Mouse (Mus musculus) testis, adult 2 months (tissue): ENCODE measurements at regions not wholly inside any gene's neighbourhood (a gene's known extent, or its start where the extent isn't known, plus 50 kb on each side); places are given as distances from the start of the nearest gene placed in this dataset.

Experiments
- H3K27ac ChIP-seq: fragments of 200-500 bp; 2 replicates; pipeline ENCODE4 v1.5.1; 2012; ENCODE audit warnings: low read depth, low read length; ENCODE audit not compliant: control insufficient read depth, insufficient read depth
- H3K27me3 ChIP-seq: fragments of 200-500 bp; 2 replicates; pipeline ENCODE4 v1.6.1; 2012; ENCODE audit warnings: mild to moderate bottlenecking, low read length, moderate library complexity; ENCODE audit not compliant: control insufficient read depth, insufficient read depth
- H3K36me3 ChIP-seq: fragments of 200-500 bp; 2 replicates; pipeline ENCODE4 v1.6.1; 2012; ENCODE audit warnings: mild to moderate bottlenecking, low read length; ENCODE audit not compliant: control insufficient read depth, insufficient read depth
- H3K4me1 ChIP-seq: fragments of 200-500 bp; 2 replicates; pipeline ENCODE4 v1.6.1; 2012; ENCODE audit warnings: low read length; ENCODE audit not compliant: control insufficient read depth, insufficient read depth
- H3K4me3 ChIP-seq: fragments of 200-500 bp; 2 replicates; pipeline ENCODE4 v1.5.1; 2012; ENCODE audit warnings: low read depth, mild to moderate bottlenecking, low read length, moderate library complexity, mixed read lengths; ENCODE audit not compliant: control insufficient read depth
- CTCF ChIP-seq: fragments of 200-500 bp; IDR thresholded peaks from 2 replicates; pipeline ENCODE4 v1.5.1; 2012; ENCODE audit warnings: low read depth, mild to moderate bottlenecking, inconsistent platforms, low read length, moderate library complexity; ENCODE audit not compliant: control insufficient read depth, insufficient read depth, insufficient replicate concordance
- POLR2A ChIP-seq: fragments of 200-500 bp; IDR thresholded peaks from 2 replicates; pipeline ENCODE4 v1.6.1; 2012; ENCODE audit warnings: low read depth, mild to moderate bottlenecking, inconsistent platforms, low read length, moderate library complexity; ENCODE audit not compliant: control insufficient read depth

DNA sequence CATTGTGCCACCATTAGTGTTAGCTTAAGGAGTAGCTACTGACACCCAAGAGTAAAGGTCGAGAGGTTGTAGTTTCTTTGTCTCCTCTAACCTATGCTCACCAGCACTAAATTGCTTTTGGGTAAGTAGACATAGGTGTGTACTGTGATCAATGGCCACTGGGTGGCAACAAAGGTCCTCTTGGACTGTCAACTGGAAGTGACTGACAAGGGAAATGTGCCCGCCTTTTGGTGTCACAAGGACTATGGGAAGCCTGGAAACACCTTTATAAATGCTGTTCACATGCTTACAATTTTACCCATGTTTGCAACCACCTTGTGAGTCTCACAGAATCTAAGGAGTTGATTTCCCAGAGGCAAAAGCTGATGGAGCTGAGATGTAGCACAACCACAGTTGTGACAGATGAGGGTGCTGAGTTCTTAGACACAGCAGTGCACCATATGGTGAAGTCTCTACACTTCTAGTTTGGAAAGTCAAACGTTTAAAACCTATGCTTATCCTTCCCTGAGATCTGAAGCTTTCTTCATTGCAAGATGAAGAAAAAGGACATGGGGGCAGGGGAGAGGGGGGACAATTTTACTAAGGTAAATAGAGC lies 303.2 kb upstream of the Camk1g start:
- no peak for TF ChIP-seq CTCF
- TF ChIP-seq POLR2A: no peak

DNA sequence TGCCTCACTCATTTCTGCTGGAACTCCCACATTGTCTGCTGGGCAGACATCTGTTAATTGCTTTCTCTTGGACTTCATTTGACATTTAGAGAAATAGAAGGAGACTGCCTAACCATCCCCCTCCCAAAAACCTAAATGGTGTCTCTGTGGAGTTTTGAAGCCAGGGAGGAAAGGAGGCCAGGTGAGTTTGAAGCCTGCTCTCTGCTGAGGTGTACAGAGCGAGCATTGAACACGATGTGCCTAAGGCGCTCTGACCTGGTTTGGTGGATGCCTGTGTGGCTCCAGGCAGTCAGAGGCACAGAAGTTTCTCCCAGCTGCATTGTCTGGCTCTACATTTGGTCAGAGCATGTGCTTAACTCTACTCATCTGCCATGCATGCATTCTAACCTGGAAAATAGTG lies 302.6 kb upstream of the Camk1g start:
- H3K27me3 ChIP-seq: no peaks in the 10 kb centered on the region
- no peaks in the 10 kb centered on the region for H3K4me1 ChIP-seq
- no peak overlapping the region for H3K4me3 ChIP-seq
- H3K36me3 ChIP-seq: no peaks in the 10 kb centered on the region
- TF ChIP-seq CTCF (no peak), POLR2A (no peak)
- H3K27ac ChIP-seq: no peak overlapping the region

More for the DNA sequence above, 303.2 kb upstream of the Camk1g start:
- no peaks in the 10 kb centered on the region for H3K4me1 ChIP-seq
- no peak overlapping the region for H3K4me3 ChIP-seq
- no peaks in the 10 kb centered on the region for H3K36me3 ChIP-seq
- no peaks in the 10 kb centered on the region for H3K27me3 ChIP-seq
- H3K27ac ChIP-seq: no peak overlapping the region

DNA sequence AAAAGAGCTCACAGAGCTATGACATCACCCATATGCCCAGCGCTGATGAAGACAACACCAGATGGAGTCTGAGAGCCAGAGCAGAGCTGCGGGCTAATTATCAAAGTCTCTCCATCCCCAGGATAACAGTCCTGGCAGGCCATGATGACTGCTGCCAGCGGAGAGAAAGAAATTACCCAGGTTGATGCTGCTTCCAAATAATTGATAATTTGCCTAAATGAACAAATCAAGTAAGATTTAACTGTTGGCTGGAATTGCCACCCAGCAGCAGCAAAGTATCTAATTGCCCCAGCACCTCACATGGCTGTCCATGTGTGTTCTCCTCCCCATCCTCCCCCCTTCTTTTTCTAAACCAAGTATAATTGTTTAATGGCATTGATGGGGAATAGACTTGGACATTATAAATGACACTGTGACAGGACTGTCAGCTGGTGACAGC lies 301.7 kb upstream of the Camk1g start:
- Histone ChIP-seq H3K27ac (no peak overlapping the region), H3K4me1 (no peaks in the 10 kb centered on the region), H3K36me3 (no peaks in the 10 kb centered on the region), H3K4me3 (no peak overlapping the region), H3K27me3 (no peaks in the 10 kb centered on the region)
- no peak for TF ChIP-seq POLR2A
- no peak for TF ChIP-seq CTCF

- no peak for TF ChIP-seq CTCF
- no peak for TF ChIP-seq POLR2A
- no peaks in the 10 kb centered on the region for H3K36me3 ChIP-seq
- H3K4me3 ChIP-seq: no peak overlapping the region
- H3K27me3 ChIP-seq: no peaks in the 10 kb centered on the region
- H3K27ac ChIP-seq: no peak overlapping the region
- H3K4me1 ChIP-seq: no peaks in the 10 kb centered on the region
Measured at GRCm38 (mm10) chr1:193671046-193671445, 300.9 kb upstream of the Camk1g start.

GRCm38 (mm10) chr1:193670008-193670407 lies 299.9 kb upstream of the Camk1g start:
- TF ChIP-seq POLR2A (no peak), CTCF (no peak)
- Histone ChIP-seq H3K27ac (no peak overlapping the region), H3K4me3 (no peak overlapping the region), H3K27me3 (no peaks in the 10 kb centered on the region), H3K36me3 (no peaks in the 10 kb centered on the region), H3K4me1 (no peaks in the 10 kb centered on the region)

- no peaks in the 10 kb centered on the region for H3K27me3 ChIP-seq
- no peaks in the 10 kb centered on the region for H3K4me1 ChIP-seq
- no peaks in the 10 kb centered on the region for H3K36me3 ChIP-seq
- TF ChIP-seq CTCF (no peak), POLR2A (no peak)
- H3K27ac ChIP-seq: no peak overlapping the region
- no peak overlapping the region for H3K4me3 ChIP-seq
Measured at GRCm38 (mm10) chr1:193668841-193669240, 298.7 kb upstream of the Camk1g start.

GRCm38 (mm10) chr1:193665854-193666253 lies 295.8 kb upstream of the Camk1g start:
- TF ChIP-seq CTCF (no peak), POLR2A (no peak)
- Histone ChIP-seq H3K4me3 (no peak overlapping the region), H3K4me1 (no peaks in the 10 kb centered on the region), H3K36me3 (no peaks in the 10 kb centered on the region), H3K27me3 (no peaks in the 10 kb centered on the region), H3K27ac (no peak overlapping the region)

GRCm38 (mm10) chr1:193664569-193664968 lies 294.5 kb upstream of the Camk1g start:
- H3K36me3 ChIP-seq: no peaks in the 10 kb centered on the region
- H3K4me3 ChIP-seq: no peak overlapping the region
- TF ChIP-seq CTCF (no peak), POLR2A (no peak)
- H3K4me1 ChIP-seq: no peaks in the 10 kb centered on the region
- no peaks in the 10 kb centered on the region for H3K27me3 ChIP-seq
- H3K27ac ChIP-seq: no peak overlapping the region
